ENCODE assay signal across 30 mouse cellular contexts in genomic region chr19:9998736-9999486, GRCm38 (mm10). TPM values are rescaled to one million over a fixed set of nuclear protein-coding genes. Genes with fewer than 3 reads are reported as not detected.
DNase-seq lines count a peak whose midpoint lies in the region; ATAC-seq and TF ChIP-seq lines count a peak whose summit lies in the region.
"Had no signal": no experiment of that assay in that cellular context is flagged by ENCODE, and none has a peak within 500 bp of the region (broad histone marks: within the 10 kb centered on the region; RNA-seq: fewer than 3 reads in every experiment).

No protein-coding gene starts in this region.

- no peak for TF ChIP-seq CTCF in testis, adult 2 months (IDR thresholded peaks at IDR 0.05; ENCODE audit: control insufficient read depth, insufficient read depth, insufficient replicate concordance, low read depth, low read length)

- ATAC-seq in frontal cortex, adult (ENCODE audit: low TSS enrichment), result peak; percentile 72
- ATAC-seq: forebrain, embryonic 15.5 days; Patski had no signal

- no peak for DNase-seq in frontal cortex, adult 2 months (ENCODE audit: extremely low spot score in 1 of 2, low spot score in 1 of 2)
- peak; percentile 9 to 58 for DNase-seq in left cerebral cortex, postnatal 14 days (ENCODE audit: low spot score in 2 of 2)
- no peak for DNase-seq in left cerebral cortex, adult 9 months (ENCODE audit: low spot score in 2 of 2)
- no peak for DNase-seq in testis, postnatal 14 days (ENCODE audit: low spot score)
- no peak for DNase-seq in cerebellum, adult 11 months
- DNase-seq: adrenal gland, postnatal 10 days; adrenal gland, postnatal 36 days; B cell, adult 2 months; cerebellum, adult 11-12 months; cerebellum, adult 8-10 months; cerebellum, postnatal 10 days; cerebellum, postnatal 36 days; embryo, embryonic 11 days; gastrocnemius, postnatal 10 days; gastrocnemius, postnatal 36 days had no signal

- peak overlapping the region; percentile 61 for H3K4me3 ChIP-seq in testis, adult 2 months (ENCODE audit: control insufficient read depth, low read depth, low read length)
- H3K4me3 ChIP-seq: embryonic facial prominence, embryonic 10.5 days; embryonic facial prominence, embryonic 13.5 days; erythroblast, embryonic 14.5 days; forebrain, embryonic 12.5 days; forebrain, embryonic 15.5 days; heart, embryonic 13.5 days; hindbrain, embryonic 12.5 days; hindbrain, embryonic 15.5 days had no signal

- TF ChIP-seq POLR2A in testis, adult 2 months (IDR thresholded peaks at IDR 0.05; ENCODE audit: control insufficient read depth, low read depth, low read length), result no peak

- no peaks in the 10 kb centered on the region for H3K36me3 ChIP-seq in testis, adult 2 months (ENCODE audit: control insufficient read depth, insufficient read depth, low read length)
- H3K36me3 ChIP-seq: embryonic facial prominence, embryonic 10.5 days; embryonic facial prominence, embryonic 13.5 days; forebrain, embryonic 12.5 days; forebrain, embryonic 15.5 days; G1E; heart, embryonic 13.5 days; hindbrain, embryonic 12.5 days; hindbrain, embryonic 15.5 days had no signal

- intact Hi-C loops in left cerebral cortex, postnatal 14 days (cut with DNase I), result no loop called here

- no peaks in the 10 kb centered on the region for H3K27me3 ChIP-seq in testis, adult 2 months (ENCODE audit: control insufficient read depth, insufficient read depth, low read length)
- H3K27me3 ChIP-seq: CH12.LX; embryonic facial prominence, embryonic 13.5 days; forebrain, embryonic 12.5 days; forebrain, embryonic 15.5 days; heart, embryonic 13.5 days; hindbrain, embryonic 15.5 days; Patski had no signal

- H3K27ac ChIP-seq in testis, adult 2 months (ENCODE audit: control insufficient read depth, insufficient read depth, low read depth, low read length), result no peak overlapping the region
- H3K27ac ChIP-seq: embryonic facial prominence, embryonic 10.5 days; embryonic facial prominence, embryonic 13.5 days; forebrain, embryonic 12.5 days; forebrain, embryonic 15.5 days; heart, embryonic 13.5 days; hindbrain, embryonic 12.5 days; hindbrain, embryonic 15.5 days had no signal

- H3K4me1 ChIP-seq in testis, adult 2 months (ENCODE audit: control insufficient read depth, insufficient read depth, low read length), result no peaks in the 10 kb centered on the region
- H3K4me1 ChIP-seq: embryonic facial prominence, embryonic 10.5 days; embryonic facial prominence, embryonic 13.5 days; forebrain, embryonic 12.5 days; forebrain, embryonic 15.5 days; hindbrain, embryonic 12.5 days; hindbrain, embryonic 15.5 days had no signal

RNA-seq across cellular contexts. Expression of gene Best1, which starts 2.5 kb away (rescaled TPM):
- polyA plus RNA-seq in frontal cortex, adult 2 months (2012; rRNA removed), result 0.59 and 0.74 TPM in 2 replicates
- total RNA-seq in left cerebral cortex, postnatal 14 days (2021), result 1 to 10 TPM; 1.1 to 2.1 TPM
- polyA plus RNA-seq in testis, adult 2 months (2012; rRNA removed), result 339 and 362 TPM in 2 replicates
- total RNA-seq: granulocyte monocyte progenitor cell, adult 5-6 weeks; hematopoietic stem cell, adult 5-6 weeks had no signal
- polyA plus RNA-seq: erythroblast, embryonic 14.5 days; Patski had no signal

RNA-seq across cellular contexts. Expression of gene Rab3il1, which starts 2.6 kb away (rescaled TPM):
- 11.3 and 13.6 TPM in 2 replicates for polyA plus RNA-seq in frontal cortex, adult 2 months (2012; rRNA removed)
- 10 to 100 TPM in 1 of 2 experiments, 1 to 10 TPM in 1; 8.9 to 10.4 TPM for total RNA-seq in left cerebral cortex, postnatal 14 days (2021)
- 362 and 384 TPM in 2 replicates for polyA plus RNA-seq in testis, adult 2 months (2012; rRNA removed)

RNA-seq across cellular contexts. Expression of gene Fth1, which starts 18.5 kb away (rescaled TPM):
- polyA plus RNA-seq in frontal cortex, adult 2 months (2012; rRNA removed), result 3,721 and 5,002 TPM in 2 replicates
- 1,000 to 10,000 TPM; 1,766 to 1,778 TPM for total RNA-seq in left cerebral cortex, postnatal 14 days (2021)
- polyA plus RNA-seq in testis, adult 2 months (2012; rRNA removed), result 268 and 313 TPM in 2 replicates

RNA-seq across cellular contexts. Expression of gene Fads3, which starts 42.5 kb away (rescaled TPM):
- polyA plus RNA-seq in frontal cortex, adult 2 months (2012; rRNA removed), result 26.5 and 28.4 TPM in 2 replicates
- total RNA-seq in left cerebral cortex, postnatal 14 days (2021), result 10 to 100 TPM; 35.0 to 36.6 TPM
- 7.6 and 12.0 TPM in 2 replicates for polyA plus RNA-seq in testis, adult 2 months (2012; rRNA removed)

Comparison
In these comparisons a context has a peak if more than half of its experiments do, and no peak if none do; other contexts are left out.
1. DNase-seq: peak in left cerebral cortex, postnatal 14 days (2 of 2); none in frontal cortex, adult 2 months (0 of 2), left cerebral cortex, adult 9 months (0 of 2), testis, postnatal 14 days (single experiment) and cerebellum, adult 11 months (single experiment).
2. RNA of gene Best1, which starts 2.5 kb away (polyA plus RNA-seq): 339 to 362 TPM in testis, adult 2 months; 0.59 to 0.74 TPM in frontal cortex, adult 2 months; every median in the first group is over 100 times any median in the second.
3. RNA of gene Rab3il1, which starts 2.6 kb away (polyA plus RNA-seq): 362 to 384 TPM in testis, adult 2 months; 11.3 to 13.6 TPM in frontal cortex, adult 2 months; every median in the first group is over 10 times any median in the second.
4. RNA of gene Fth1, which starts 18.5 kb away (polyA plus RNA-seq): 3,721 to 5,002 TPM in frontal cortex, adult 2 months; 268 to 313 TPM in testis, adult 2 months; every median in the first group is over 10 times any median in the second.